9 mouse cellular contexts compared by ENCODE assay signal in the genomic region with DNA sequence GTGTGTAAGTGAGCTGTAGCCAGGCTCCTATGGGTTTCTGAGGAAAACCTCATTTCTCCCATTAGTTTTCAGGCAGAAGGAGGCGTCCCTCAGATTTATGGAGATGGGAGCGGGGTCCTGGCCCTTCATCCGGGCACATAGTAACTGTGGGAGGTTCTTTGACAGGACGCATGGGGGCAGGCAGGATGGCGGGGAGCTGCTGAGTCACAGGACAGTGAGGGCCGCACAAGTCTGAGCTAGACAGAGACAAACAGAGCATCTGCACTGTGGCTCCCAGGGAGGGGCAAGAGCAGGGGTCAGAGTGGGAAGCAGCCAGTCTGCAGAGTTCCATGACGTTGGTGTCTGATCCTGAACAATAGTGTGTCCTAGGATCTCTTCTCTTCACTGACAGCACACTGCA.
A peak's percentile ranks its signal among the peaks of the same experiment; 100 is the strongest.
DNase-seq lines count a peak whose midpoint lies in the region; ATAC-seq and TF ChIP-seq lines count a peak whose summit lies in the region.
"Had no signal": no experiment of that assay in that cellular context is flagged by ENCODE, and none has a peak within 500 bp of the region (broad histone marks: within the 10 kb centered on the region; RNA-seq: fewer than 3 reads in every experiment).

No protein-coding gene starts in this region.

- no peaks in the 10 kb centered on the region for H3K9me3 ChIP-seq in stomach, postnatal 0 days (ENCODE audit: control insufficient read depth, low read length)
- H3K9me3 ChIP-seq: limb, embryonic 12.5 days had no signal

- WGBS in stomach, postnatal 0 days, result 59% methylated on average over 7 of the region's 7 CpGs

- intact Hi-C loops in gastrocnemius, postnatal 14 days (cut with DNase I; ENCODE audit: low total_unique reads), result no loop called here

- no peak overlapping the region for H3K4me2 ChIP-seq in stomach, postnatal 0 days (replicated peaks; ENCODE audit: low read depth)
- H3K4me2 ChIP-seq: limb, embryonic 12.5 days had no signal

- H3K4me3 ChIP-seq in stomach, postnatal 0 days (ENCODE audit: low read depth, low read length), result no peak overlapping the region
- H3K4me3 ChIP-seq: limb, embryonic 12.5 days had no signal

- ATAC-seq in stomach, postnatal 0 days (ENCODE audit: low FRiP score, low TSS enrichment), result no peak; the same call in 1 of the 2 replicates

- no peak for TF ChIP-seq EP300 in stomach, postnatal 0 days (optimal IDR thresholded peaks at IDR 0.05)

- no peaks in the 10 kb centered on the region for H3K27me3 ChIP-seq in stomach, postnatal 0 days (ENCODE audit: control insufficient read depth, insufficient read depth, low read length)
- H3K27me3 ChIP-seq: limb, embryonic 12.5 days had no signal

- no peak for TF ChIP-seq CTCF in stomach, postnatal 0 days (IDR thresholded peaks at IDR 0.05; ENCODE audit: low read depth)

- H3K9ac ChIP-seq in stomach, postnatal 0 days (ENCODE audit: low read length), result no peak overlapping the region
- H3K9ac ChIP-seq: limb, embryonic 12.5 days had no signal

- H3K36me3 ChIP-seq in stomach, postnatal 0 days (ENCODE audit: control insufficient read depth, insufficient read depth, low read length), result peaks cover 9% of the 10 kb centered on the region

- peaks cover 6% of the 10 kb centered on the region; the same call in 1 of the 2 replicates for H3K4me1 ChIP-seq in stomach, postnatal 0 days (replicated peaks; ENCODE audit: control insufficient read depth, insufficient read depth)

- DNase-seq in gastrocnemius, postnatal 14 days, result peak; percentile 67
- no peak for DNase-seq in gastrocnemius, adult 18-20 months (ENCODE audit: low spot score)
- peak; percentile 26 for DNase-seq in ovary, postnatal 36 days (ENCODE audit: low spot score)
- no peak for DNase-seq in ovary, adult 18-20 months (ENCODE audit: low spot score)
- DNase-seq in kidney, postnatal 14 days, result peak; percentile 71
- DNase-seq in stomach, postnatal 0 days (ENCODE audit: low spot score), result no peak
- DNase-seq in T-cell, adult 2 months (ENCODE audit: low spot score), result no peak
- no peak for DNase-seq in spleen, adult 12 weeks (ENCODE audit: low spot score)

- peak overlapping the region; percentile 53 for H3K27ac ChIP-seq in stomach, postnatal 0 days (replicated peaks)

Comparison
In these comparisons a context has a peak if more than half of its experiments do, and no peak if none do; other contexts are left out.
1. DNase-seq: peak in gastrocnemius, postnatal 14 days (single experiment), ovary, postnatal 36 days (single experiment) and kidney, postnatal 14 days (single experiment); none in gastrocnemius, adult 18-20 months (single experiment), ovary, adult 18-20 months (single experiment), stomach, postnatal 0 days (single experiment), T-cell, adult 2 months (single experiment) and spleen, adult 12 weeks (single experiment).